Mouse (Mus musculus) small intestine, adult 2 months (tissue): ENCODE measurements at regions not wholly inside any gene's neighbourhood (a gene's known extent, or its start where the extent isn't known, plus 50 kb on each side); places are given as distances from the start of the nearest gene placed in this dataset.

ENCODE experiments used
- H3K27ac ChIP-seq: fragments of 200-500 bp; 2 replicates; pipeline ENCODE4 v1.5.1; 2012; ENCODE audit warnings: low read depth, low read length, control low read depth, inconsistent platforms; ENCODE audit not compliant: insufficient read depth
- H3K27me3 ChIP-seq: fragments of 200-500 bp; 2 replicates; pipeline ENCODE4 v1.6.1; 2012; ENCODE audit warnings: mild to moderate bottlenecking, moderate library complexity, low read length, inconsistent platforms; ENCODE audit not compliant: control insufficient read depth, insufficient read depth
- H3K36me3 ChIP-seq: fragments of 200-500 bp; 2 replicates; pipeline ENCODE4 v1.6.1; 2012; ENCODE audit warnings: mild to moderate bottlenecking, low read length, control low read depth, inconsistent platforms; ENCODE audit not compliant: control insufficient read depth, insufficient read depth
- H3K4me1 ChIP-seq: fragments of 200-500 bp; 2 replicates; pipeline ENCODE4 v1.6.1; 2012; ENCODE audit warnings: low read length, inconsistent platforms, mixed read lengths; ENCODE audit not compliant: control insufficient read depth, insufficient read depth, insufficient read length
- H3K4me3 ChIP-seq: fragments of 200-500 bp; 2 replicates; pipeline ENCODE4 v1.5.1; 2012; ENCODE audit warnings: low read depth, mild to moderate bottlenecking, control low read depth, inconsistent platforms, low read length, moderate library complexity
- CTCF ChIP-seq: fragments of 200-500 bp; IDR thresholded peaks from 2 replicates; pipeline ENCODE4 v1.5.1; 2012; ENCODE audit warnings: low read depth, mild to moderate bottlenecking, control low read depth, inconsistent platforms, low read length, moderate library complexity, mixed read lengths; ENCODE audit not compliant: insufficient replicate concordance, insufficient read length; ENCODE audit errors: extremely low read depth
- POLR2A ChIP-seq: fragments of 200-500 bp; IDR thresholded peaks from 2 replicates; pipeline ENCODE4 v1.6.1; 2012; ENCODE audit warnings: low read depth, mild to moderate bottlenecking, control low read depth, inconsistent platforms, low read length, moderate library complexity
- WGBS: fragments of 180-500 bp; shearing (Covaris S2); methylation state at CpG from one replicate; pipeline ENCODE4 v1.1.7; 2018; 5-methylcytosine and 5-hydroxymethylcytosine counted together

DNA sequence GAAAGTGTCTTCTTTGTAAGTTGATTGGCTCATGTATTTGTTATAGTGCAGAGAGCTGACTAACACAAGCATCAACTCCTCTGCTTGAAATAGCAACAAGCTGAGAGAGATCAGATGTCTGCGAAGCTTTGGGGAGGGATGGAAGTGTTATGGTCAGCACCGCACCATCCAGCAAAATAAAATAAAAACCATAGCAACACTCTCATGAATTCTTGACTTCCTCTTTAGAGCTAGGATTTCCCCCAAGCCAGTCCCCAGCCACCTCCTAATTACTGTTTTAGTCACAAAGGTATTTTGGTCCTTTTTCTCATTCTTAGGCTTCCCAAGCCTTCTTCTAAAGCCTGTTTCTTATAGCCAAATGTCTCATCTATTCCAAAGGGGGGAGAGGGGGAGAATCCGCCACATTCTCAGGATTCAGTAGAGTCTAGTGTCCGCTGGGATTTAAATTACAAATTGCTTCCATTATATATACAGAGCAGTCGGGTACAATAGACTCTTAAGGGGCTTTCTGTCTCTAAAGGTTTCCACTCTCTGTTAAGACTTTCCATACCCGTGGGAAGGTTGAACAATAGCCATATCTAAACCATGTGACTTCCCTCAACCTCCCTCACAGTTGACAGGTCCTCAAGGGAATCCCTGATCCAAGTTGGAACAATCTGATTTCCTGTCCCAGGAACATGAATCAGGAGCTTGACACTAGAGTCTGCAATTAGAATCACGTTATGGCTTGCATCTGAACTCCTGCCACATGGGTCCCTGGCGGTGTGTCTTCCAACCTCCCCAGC lies 386.7 kb downstream of the Rapgef2 start:
- no peak for TF ChIP-seq CTCF
- no peak for TF ChIP-seq POLR2A
- Histone ChIP-seq H3K27ac (no peak overlapping the region), H3K4me1 (no peaks in the 10 kb centered on the region), H3K27me3 (no peaks in the 10 kb centered on the region), H3K4me3 (no peak overlapping the region), H3K36me3 (no peaks in the 10 kb centered on the region)
- 70% methylated on average over 8 of the region's 8 CpGs for WGBS

DNA sequence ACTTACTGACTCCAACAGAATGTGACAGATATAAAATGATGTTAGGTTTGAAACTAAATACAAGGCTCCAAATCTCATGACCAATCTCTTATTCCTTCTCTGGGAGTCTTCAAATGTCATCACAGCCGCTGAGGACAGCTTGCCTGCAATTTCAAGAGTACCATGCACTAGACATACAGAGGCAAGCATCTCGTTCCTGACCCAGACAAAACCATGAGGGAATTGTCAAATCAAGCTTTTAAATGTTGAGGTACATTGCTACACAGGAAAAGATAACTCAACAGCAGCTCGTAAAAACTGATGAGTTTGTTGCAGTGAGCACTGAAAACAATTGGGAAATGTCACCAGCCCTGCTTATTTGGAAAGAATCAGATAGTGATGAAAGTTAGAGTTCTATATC lies 397.0 kb downstream of the Rapgef2 start:
- 69% methylated on average over 3 of the region's 3 CpGs for WGBS
- Histone ChIP-seq H3K27me3 (no peaks in the 10 kb centered on the region), H3K4me1 (no peaks in the 10 kb centered on the region), H3K4me3 (no peak overlapping the region), H3K36me3 (no peaks in the 10 kb centered on the region), H3K27ac (no peak overlapping the region)
- no peak for TF ChIP-seq CTCF
- no peak for TF ChIP-seq POLR2A

DNA sequence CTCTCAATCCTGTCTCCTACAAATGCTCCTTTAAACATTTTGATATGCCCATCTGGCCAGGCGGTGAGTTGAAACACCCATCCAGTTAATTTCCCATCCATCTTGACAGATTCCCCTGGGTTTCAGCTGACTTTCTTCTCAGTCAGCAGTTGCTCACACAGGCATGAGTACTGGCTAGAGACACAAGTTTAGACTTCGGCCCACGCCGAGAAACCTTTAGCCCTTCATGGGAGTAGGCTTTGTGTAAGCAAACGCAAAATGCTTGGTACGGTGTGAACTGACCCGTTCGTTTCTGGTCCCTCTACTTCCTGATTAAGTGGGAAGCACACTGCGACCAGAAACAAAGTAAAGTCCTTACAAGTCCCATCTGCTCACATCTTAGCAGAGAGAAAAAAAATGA lies 401.6 kb downstream of the Rapgef2 start:
- Histone ChIP-seq H3K27ac (no peak overlapping the region), H3K36me3 (no peaks in the 10 kb centered on the region), H3K4me1 (no peaks in the 10 kb centered on the region), H3K27me3 (no peaks in the 10 kb centered on the region), H3K4me3 (no peak overlapping the region)
- WGBS, result 65% methylated on average over 9 of the region's 9 CpGs
- TF ChIP-seq CTCF, result no peak
- TF ChIP-seq POLR2A, result no peak

DNA sequence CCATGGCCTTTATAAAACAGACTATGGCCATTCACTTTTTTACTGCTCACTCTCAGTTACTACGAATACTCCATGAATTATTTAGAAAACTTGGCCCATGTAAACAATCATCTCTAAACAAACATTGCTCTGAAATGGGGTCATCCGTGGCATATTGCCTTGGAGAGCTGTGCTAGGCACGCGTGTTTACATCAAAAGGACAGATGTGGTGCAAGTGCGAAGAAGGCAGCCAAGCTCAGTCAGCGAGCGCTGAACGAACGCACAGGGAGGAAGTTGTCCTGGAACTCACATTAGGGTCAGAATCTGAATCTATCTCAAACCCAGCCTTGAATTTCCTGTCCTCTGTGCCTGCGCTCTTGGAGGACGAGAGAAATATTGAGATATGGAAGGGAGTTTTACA lies 402.3 kb downstream of the Rapgef2 start:
- Histone ChIP-seq H3K36me3 (no peaks in the 10 kb centered on the region), H3K27ac (no peak overlapping the region), H3K4me1 (no peaks in the 10 kb centered on the region), H3K4me3 (no peak overlapping the region), H3K27me3 (no peaks in the 10 kb centered on the region)
- TF ChIP-seq POLR2A (no peak), CTCF (no peak)
- WGBS, result 82% methylated on average over 11 of the region's 11 CpGs

DNA sequence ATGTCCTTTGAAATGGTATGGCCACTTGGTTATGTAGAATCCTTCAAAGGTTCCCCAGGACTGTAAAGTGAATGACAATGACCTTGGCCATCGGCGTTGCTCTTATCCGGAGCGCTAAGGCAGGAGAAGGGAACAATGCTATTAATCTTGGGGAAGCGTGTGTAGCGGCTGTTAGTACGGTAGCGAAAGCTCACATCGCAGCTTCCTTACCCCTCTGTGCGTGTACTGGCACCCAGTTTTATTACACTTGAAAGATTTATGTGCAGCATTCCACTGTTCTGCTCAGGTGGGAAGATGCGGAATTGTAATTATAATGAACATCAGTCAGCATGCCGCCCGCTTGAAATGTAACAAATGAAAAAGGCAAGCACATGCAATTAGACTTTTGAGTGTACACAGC lies 406.2 kb downstream of the Rapgef2 start:
- Histone ChIP-seq H3K36me3 (no peaks in the 10 kb centered on the region), H3K27ac (no peak overlapping the region), H3K4me3 (no peak overlapping the region), H3K4me1 (no peaks in the 10 kb centered on the region), H3K27me3 (no peaks in the 10 kb centered on the region)
- whole genome bisulfite sequencing, result 87% methylated on average over 13 of the region's 13 CpGs
- TF ChIP-seq CTCF (no peak), POLR2A (no peak)

DNA sequence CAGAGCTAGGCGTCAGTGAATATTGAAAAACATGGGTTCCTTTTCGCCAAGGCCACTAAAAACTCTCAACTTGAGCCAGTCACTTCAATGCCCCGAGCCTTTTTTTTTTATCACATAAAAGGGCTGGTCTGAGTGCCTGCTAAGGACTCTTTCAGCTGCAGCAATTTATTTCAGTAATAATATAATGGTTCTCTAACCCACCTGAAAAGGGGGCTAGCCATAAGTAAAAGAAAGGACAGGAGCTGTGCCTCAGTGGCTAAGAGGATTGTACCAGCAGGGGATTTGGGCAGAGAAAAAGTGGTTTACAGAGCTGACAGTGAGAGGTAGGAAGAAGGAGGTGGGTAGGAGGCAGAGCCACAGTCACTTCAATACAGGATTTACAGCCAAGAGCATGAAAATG lies 409.0 kb downstream of the Rapgef2 start:
- TF ChIP-seq POLR2A (no peak), CTCF (no peak)
- H3K4me3 ChIP-seq, result no peak overlapping the region
- no peaks in the 10 kb centered on the region for H3K36me3 ChIP-seq
- H3K4me1 ChIP-seq, result no peaks in the 10 kb centered on the region
- H3K27me3 ChIP-seq, result no peaks in the 10 kb centered on the region
- no peak overlapping the region for H3K27ac ChIP-seq
- WGBS, result 77% methylated on average over 3 of the region's 3 CpGs

DNA sequence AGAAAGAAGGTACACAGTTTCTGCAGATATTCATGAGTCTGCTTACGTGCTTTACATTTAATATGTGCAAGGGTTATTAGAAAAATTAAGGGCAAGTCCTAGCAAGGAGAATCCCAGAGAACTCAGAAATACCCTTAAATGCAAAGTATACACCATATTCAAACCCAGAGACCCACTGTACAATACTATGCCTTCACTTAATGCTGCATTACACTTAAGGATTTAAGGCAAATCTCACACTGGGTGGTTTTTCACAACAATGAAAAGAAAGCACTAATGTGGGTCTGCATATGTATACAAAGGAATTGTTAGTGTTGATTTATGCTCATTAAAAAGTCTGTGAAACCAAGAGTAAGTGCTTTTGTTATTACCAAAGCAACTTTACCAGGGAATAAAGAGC lies 419.4 kb downstream of the Rapgef2 start:
- Histone ChIP-seq H3K36me3 (no peaks in the 10 kb centered on the region), H3K4me3 (no peak overlapping the region), H3K27ac (no peak overlapping the region), H3K4me1 (no peaks in the 10 kb centered on the region), H3K27me3 (no peaks in the 10 kb centered on the region)
- 64% methylated on average over 1 of the region's 1 CpGs for WGBS
- TF ChIP-seq POLR2A, result no peak
- TF ChIP-seq CTCF, result no peak
